Mouse (Mus musculus): Measurements from ENCODE around the gene Rgl2. TPM values are rescaled to one million over a fixed set of nuclear protein-coding genes. Genes with fewer than 3 reads are reported as not detected.
"Not testable (repeated sequence)": the region's sequence is repeated elsewhere in the genome, so short reads cannot be mapped to it uniquely, and the experiment has no call there.

Rgl2 gene
- total RNA-seq, 1 experiment: 65.8 TPM

DNA sequence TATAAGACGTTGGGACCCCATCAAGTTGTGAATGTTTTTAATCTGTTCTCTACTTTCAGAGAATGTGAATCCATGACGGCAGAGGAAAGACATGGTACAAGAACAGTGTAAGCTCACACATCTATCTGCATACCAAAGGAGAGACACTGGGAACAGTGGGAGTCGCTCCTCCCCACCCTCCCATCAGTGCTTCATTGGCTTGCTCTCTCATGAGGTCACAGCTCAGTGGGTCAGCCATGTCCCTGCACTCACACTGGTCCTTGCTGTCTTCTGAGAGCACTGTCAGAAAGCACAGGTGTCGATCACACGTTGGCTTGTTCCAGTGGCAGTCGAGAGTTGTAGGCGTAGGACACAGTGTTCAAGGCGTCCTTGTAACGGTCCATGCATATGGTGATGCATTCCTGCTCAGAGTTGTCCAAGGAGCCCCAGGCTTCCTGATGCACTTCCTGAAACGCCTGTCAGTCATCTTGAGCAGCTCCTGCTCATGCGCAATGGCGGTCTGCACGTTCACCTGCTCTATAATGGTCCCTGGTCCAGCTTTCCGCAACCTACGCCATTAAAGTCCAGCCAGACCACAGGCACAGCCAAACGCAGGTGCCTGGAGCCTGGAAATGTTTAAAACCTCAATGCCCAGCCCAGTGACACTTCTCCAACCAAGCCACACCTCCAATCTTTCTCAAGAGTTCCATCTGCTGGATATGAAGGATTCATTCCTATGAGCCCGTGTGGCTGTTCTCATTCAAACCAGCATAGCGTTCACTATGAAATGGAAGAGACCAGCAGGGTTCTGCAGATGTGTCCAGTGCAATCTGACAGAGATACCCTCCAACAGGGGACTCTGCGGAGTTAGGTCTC, 51.1 kb downstream of the Rgl2 start:
- Histone ChIP-seq H3K4me3 (ENCODE audit: insufficient read depth in 1 of 2, low read depth in 1 of 2, low read length in 2 of 2, poor library complexity in 1 of 2, severe bottlenecking in 1 of 2) (peak overlapping the region in 1 of 2 experiments; percentile 14; a peak in 1 of 4 replicates), H3K9ac (ENCODE audit: insufficient read depth, low read depth, low read length, poor library complexity, severe bottlenecking) (peak overlapping the region; percentile 27; the same call in 1 of the 2 replicates), H3K9me3 (ENCODE audit: control insufficient read depth, insufficient read depth, low read depth, low read length) (no peaks in the 10 kb centered on the region), H3K27ac (ENCODE audit: insufficient read depth, low read depth, low read length, poor library complexity, severe bottlenecking) (peak overlapping the region; percentile 8; the same call in 1 of the 2 replicates), H3K4me1 (ENCODE audit: control insufficient read depth in 2 of 2, insufficient read depth in 2 of 2, low read length in 2 of 2, poor library complexity in 1 of 2) (peaks cover 5 to 13% of the 10 kb centered on the region in 2 experiments; a peak in 3 of 4 replicates), H3K36me3 (ENCODE audit: control insufficient read depth, insufficient read depth, low read length, poor library complexity, severe bottlenecking) (no peaks in the 10 kb centered on the region; the same call in 1 of the 2 replicates)
- DNase-seq (ENCODE audit: low read depth, low spot score): no peak
- in situ Hi-C loops (cut with MboI; ENCODE audit: low sequenced_read_pairs in 2 of 2, unreplicated experiment in 2 of 2): no loop called here
- no peak for TF ChIP-seq HCFC1 (IDR thresholded peaks at IDR 0.05; ENCODE audit: borderline replicate concordance, insufficient read depth, low read length)
- TF ChIP-seq ZC3H11A (IDR thresholded peaks at IDR 0.05; ENCODE audit: borderline replicate concordance, low read depth, low read length): no peak
- TF ChIP-seq MAFK (IDR thresholded peaks at IDR 0.05; ENCODE audit: insufficient read depth, low read depth, low read length): no peak
- no peak for TF ChIP-seq CHD2 (IDR thresholded peaks at IDR 0.05; ENCODE audit: low read depth, low read length)
- TF ChIP-seq ZNF384 (IDR thresholded peaks at IDR 0.05; ENCODE audit: low read depth, low read length): no peak

GRCm38 (mm10) chr17:33981192-33981909, 52.0 kb downstream of the Rgl2 start:
- in situ Hi-C loops (cut with MboI; ENCODE audit: low sequenced_read_pairs in 2 of 2, unreplicated experiment in 2 of 2); H3K36me3 ChIP-seq (ENCODE audit: control insufficient read depth, insufficient read depth, low read length, poor library complexity, severe bottlenecking); H3K9me3 ChIP-seq (ENCODE audit: control insufficient read depth, insufficient read depth, low read depth, low read length): not testable (repeated sequence)
- Histone ChIP-seq H3K4me3 (ENCODE audit: insufficient read depth in 1 of 2, low read depth in 1 of 2, low read length in 2 of 2, poor library complexity in 1 of 2, severe bottlenecking in 1 of 2) (peak overlapping the region; percentile 72 to 83), H3K9ac (ENCODE audit: insufficient read depth, low read depth, low read length, poor library complexity, severe bottlenecking) (peak overlapping the region; percentile 78), H3K4me1 (ENCODE audit: control insufficient read depth in 2 of 2, insufficient read depth in 2 of 2, low read length in 2 of 2, poor library complexity in 1 of 2) (peaks cover 5 to 13% of the 10 kb centered on the region in 2 experiments; a peak in 3 of 4 replicates), H3K27ac (ENCODE audit: insufficient read depth, low read depth, low read length, poor library complexity, severe bottlenecking) (peak overlapping the region; percentile 64)
- DNase-seq (ENCODE audit: low read depth, low spot score): peak; percentile 93

- H3K9ac ChIP-seq (ENCODE audit: insufficient read depth, low read depth, low read length, poor library complexity, severe bottlenecking); H3K9me3 ChIP-seq (ENCODE audit: control insufficient read depth, insufficient read depth, low read depth, low read length); in situ Hi-C loops (cut with MboI; ENCODE audit: low sequenced_read_pairs in 2 of 2, unreplicated experiment in 2 of 2); H3K36me3 ChIP-seq (ENCODE audit: control insufficient read depth, insufficient read depth, low read length, poor library complexity, severe bottlenecking); H3K27ac ChIP-seq (ENCODE audit: insufficient read depth, low read depth, low read length, poor library complexity, severe bottlenecking): not testable (repeated sequence)
- Histone ChIP-seq H3K4me1 (ENCODE audit: control insufficient read depth in 2 of 2, insufficient read depth in 2 of 2, low read length in 2 of 2, poor library complexity in 1 of 2) (peaks cover 5 to 13% of the 10 kb centered on the region in 2 experiments; a peak in 3 of 4 replicates), H3K4me3 (ENCODE audit: insufficient read depth in 1 of 2, low read depth in 1 of 2, low read length in 2 of 2, poor library complexity in 1 of 2, severe bottlenecking in 1 of 2) (peak overlapping the region in 1 of 2 experiments; percentile 83; a peak in 3 of 4 replicates)
- peak; percentile 68 for DNase-seq (ENCODE audit: low read depth, low spot score)
Measured at GRCm38 (mm10) chr17:33982136-33982535, 52.8 kb downstream of the Rgl2 start.

Other genes with a start within 250 kb of the Rgl2 start
- 151 and 195 TPM in 2 replicates for gene Hnrnpm, start 242.7 kb upstream of the Rgl2 start, total RNA-seq (2012; rRNA removed)
- gene March2, start 210.9 kb upstream of the Rgl2 start, total RNA-seq (2012; rRNA removed): 14.3 and 17.4 TPM in 2 replicates
- 26.0 and 34.8 TPM in 2 replicates for gene Rab11b, start 169.0 kb upstream of the Rgl2 start, total RNA-seq (2012; rRNA removed)
- gene Angptl4, start 147.7 kb upstream of the Rgl2 start, total RNA-seq (2012; rRNA removed): 30.5 and 39.3 TPM in 2 replicates
- 81.1 and 165 TPM in 2 replicates for gene Kank3, start 119.0 kb upstream of the Rgl2 start, total RNA-seq (2012; rRNA removed)
- 5,476 and 6,336 TPM in 2 replicates for gene Rps28, start 105.0 kb upstream of the Rgl2 start, total RNA-seq (2012; rRNA removed)
- gene Ndufa7, start 105.0 kb upstream of the Rgl2 start, total RNA-seq (2012; rRNA removed): 639 and 871 TPM in 2 replicates
- gene Cd320, start 86.5 kb upstream of the Rgl2 start, total RNA-seq (2012; rRNA removed): 131 and 228 TPM in 2 replicates
- gene Gm7029, start 55.7 kb upstream of the Rgl2 start, total RNA-seq (2012; rRNA removed): 11.6 and 19.7 TPM in 2 replicates
- gene Kifc1, start 38.9 kb upstream of the Rgl2 start, total RNA-seq (2012; rRNA removed): 149 and 187 TPM in 2 replicates
- 33.2 and 46.0 TPM in 2 replicates for gene Platr17, start 24.4 kb upstream of the Rgl2 start, total RNA-seq (2012; rRNA removed)
- 67.3 and 73.7 TPM in 2 replicates for gene Daxx, start 20.1 kb upstream of the Rgl2 start, total RNA-seq (2012; rRNA removed)
- gene Tapbp, start 13.6 kb upstream of the Rgl2 start, total RNA-seq (2012; rRNA removed): 39.4 and 64.9 TPM in 2 replicates
- gene Zbtb22, start 13.6 kb upstream of the Rgl2 start, total RNA-seq (2012; rRNA removed): 32.8 and 34.8 TPM in 2 replicates
- gene Pfdn6, start 10.8 kb downstream of the Rgl2 start, total RNA-seq (2012; rRNA removed): 175 and 201 TPM in 2 replicates
- 65.6 and 78.2 TPM in 2 replicates for gene Wdr46, start 11.1 kb downstream of the Rgl2 start, total RNA-seq (2012; rRNA removed)
- gene B3galt4, start 21.9 kb downstream of the Rgl2 start, total RNA-seq (2012; rRNA removed): 10.3 and 15.3 TPM in 2 replicates
- gene Vps52, start 26.3 kb downstream of the Rgl2 start, total RNA-seq (2012; rRNA removed): 23.2 and 24.8 TPM in 2 replicates
- gene Rps18, start 26.5 kb downstream of the Rgl2 start, total RNA-seq (2012; rRNA removed): 4,706 and 5,724 TPM in 2 replicates
- gene H2-K1, start 70.8 kb downstream of the Rgl2 start, total RNA-seq (2012; rRNA removed): 69.5 and 155 TPM in 2 replicates
- 5.6 and 8.9 TPM in 2 replicates for gene Ring1, start 95.1 kb downstream of the Rgl2 start, total RNA-seq (2012; rRNA removed)
- 15.5 and 27.7 TPM in 2 replicates for gene H2-Ke6, start 98.5 kb downstream of the Rgl2 start, total RNA-seq (2012; rRNA removed)
- 253 and 394 TPM in 2 replicates for gene Slc39a7, start 102.1 kb downstream of the Rgl2 start, total RNA-seq (2012; rRNA removed)
- 52.4 and 79.2 TPM in 2 replicates for gene Rxrb, start 102.3 kb downstream of the Rgl2 start, total RNA-seq (2012; rRNA removed)
- gene Col11a2, start 109.9 kb downstream of the Rgl2 start, total RNA-seq (2012; rRNA removed): 1.3 and 1.4 TPM in 2 replicates
- 0.54 TPM in 1 of 2 replicates, not detected in the other for gene H2-Oa, start 162.8 kb downstream of the Rgl2 start, total RNA-seq (2012; rRNA removed)
- 18.5 and 24.5 TPM in 2 replicates for gene H2-DMa, start 190.0 kb downstream of the Rgl2 start, total RNA-seq (2012; rRNA removed)
- 257 and 321 TPM in 2 replicates for gene Brd2, start 193.1 kb downstream of the Rgl2 start, total RNA-seq (2012; rRNA removed)
- gene H2-DMb2, start 213.8 kb downstream of the Rgl2 start, total RNA-seq (2012; rRNA removed): 0.31 TPM in 1 of 2 replicates, not detected in the other
- gene H2-DMb1, start 223.5 kb downstream of the Rgl2 start, total RNA-seq (2012; rRNA removed): 3.1 and 5.0 TPM in 2 replicates